Mouse (Mus musculus): Measurements from ENCODE around the gene Rap1b. TPM values are rescaled to one million over a fixed set of nuclear protein-coding genes. Genes with fewer than 3 reads are reported as not detected.

Rap1b gene
- polyA plus RNA-seq, 1 experiment from 2014 or later = 160 TPM

DNA sequence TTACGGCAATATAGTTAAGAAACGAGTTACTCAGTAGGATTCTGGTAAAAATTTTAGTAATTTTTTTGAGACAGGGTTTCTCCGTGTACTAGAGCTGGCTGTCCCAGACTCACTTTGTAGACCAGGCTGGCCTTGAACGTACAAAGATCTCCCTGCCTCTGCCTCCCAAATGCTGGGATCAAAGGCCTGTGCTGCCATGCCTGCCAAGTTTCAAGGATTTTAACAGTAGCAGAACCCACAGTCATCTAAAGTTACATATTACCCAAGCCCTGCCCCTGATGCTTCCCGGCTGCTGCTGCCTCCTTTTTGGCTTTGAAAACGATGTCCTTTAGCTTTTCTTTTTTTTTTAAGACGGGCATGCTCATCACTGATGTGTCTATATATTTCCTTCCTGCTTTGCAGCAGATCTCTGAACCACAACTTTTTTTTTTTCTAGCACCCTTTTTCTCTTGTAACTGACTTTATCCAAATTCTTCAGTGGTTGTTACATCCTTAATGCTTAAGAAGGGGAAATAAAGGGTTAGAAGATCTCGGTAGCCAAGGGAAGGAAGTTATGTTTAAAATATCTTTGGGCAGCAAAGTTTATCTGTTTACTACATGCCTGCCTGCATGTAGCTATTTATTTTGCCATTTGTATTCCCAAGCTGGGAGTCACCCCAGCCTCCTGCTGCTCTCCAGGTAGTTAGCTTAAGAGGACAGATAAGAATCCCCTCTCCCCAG lies 10.3 kb upstream of the Rap1b start:
- Histone ChIP-seq H3K4me1 (no peaks in the 10 kb centered on the region), H3K36me3 (no peaks in the 10 kb centered on the region), H3K27ac (no peak overlapping the region), H3K4me3 (no peak overlapping the region), H3K4me2 (no peak overlapping the region), H3K27me3 (no peaks in the 10 kb centered on the region), H3K9me3 (no peaks in the 10 kb centered on the region), H3K9ac (no peak overlapping the region)
- WGBS = 65% methylated on average over 8 of the region's 8 CpGs
- no peak for ATAC-seq (ENCODE audit: insufficient number of reproducible peaks, insufficient read depth, low FRiP score, low TSS enrichment, low read depth)

DNA sequence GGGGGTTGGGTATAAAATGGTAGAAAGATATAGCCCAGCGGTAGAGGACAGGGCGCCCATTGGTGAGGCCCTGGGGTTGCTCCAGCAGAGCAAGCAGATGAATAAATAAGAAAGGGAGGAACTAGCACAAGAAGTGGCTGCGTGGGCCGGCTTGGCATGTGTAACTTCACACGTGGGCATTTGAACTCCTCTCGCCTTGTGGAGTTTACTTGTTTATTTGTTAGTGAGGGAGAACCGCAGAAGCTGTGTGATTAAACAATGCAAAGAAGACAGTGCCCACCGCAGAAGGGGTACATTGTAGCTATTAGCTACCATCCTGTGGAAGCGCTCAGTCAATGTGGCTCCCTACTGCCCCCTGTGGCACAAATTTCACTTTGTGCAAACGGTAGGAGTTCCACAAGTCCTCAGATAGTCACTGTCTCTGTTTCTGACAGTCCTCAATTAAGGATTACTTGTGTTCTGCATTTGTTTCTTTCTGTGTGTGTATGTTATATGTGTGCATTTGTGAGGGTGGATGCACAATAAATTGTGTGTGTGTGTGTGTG lies 6.9 kb upstream of the Rap1b start:
- H3K27me3 ChIP-seq = no peaks in the 10 kb centered on the region
- no peaks in the 10 kb centered on the region for H3K36me3 ChIP-seq
- H3K4me3 ChIP-seq = no peak overlapping the region
- H3K9me3 ChIP-seq = no peaks in the 10 kb centered on the region
- no peak overlapping the region for H3K27ac ChIP-seq
- H3K4me2 ChIP-seq = no peak overlapping the region
- H3K4me1 ChIP-seq = no peaks in the 10 kb centered on the region
- 90% methylated on average over 10 of the region's 10 CpGs for WGBS
- ATAC-seq (ENCODE audit: insufficient number of reproducible peaks, insufficient read depth, low FRiP score, low TSS enrichment, low read depth) = no peak
- H3K9ac ChIP-seq = no peak overlapping the region

DNA sequence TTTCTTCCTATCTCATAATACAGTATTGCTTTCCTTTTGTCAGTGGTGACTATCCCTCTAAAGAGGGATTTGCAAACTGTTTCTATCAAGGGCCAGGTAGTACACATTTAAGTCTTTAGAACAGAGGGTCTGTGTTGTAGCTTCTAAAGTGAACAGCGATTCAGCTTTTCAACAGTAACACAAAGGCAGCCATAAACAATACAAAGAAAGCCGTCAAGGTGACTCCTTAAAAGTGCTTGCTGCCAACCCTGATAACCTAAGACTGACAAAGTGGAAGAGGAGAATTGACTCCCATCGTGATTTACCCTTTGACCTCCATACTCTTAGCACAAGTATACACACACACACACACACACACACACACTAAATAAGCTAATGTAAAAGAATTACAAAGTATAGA lies 3.1 kb upstream of the Rap1b start:
- peaks cover 12% of the 10 kb centered on the region for H3K4me1 ChIP-seq
- H3K36me3 ChIP-seq = no peaks in the 10 kb centered on the region
- no peak overlapping the region for H3K9ac ChIP-seq
- ATAC-seq (ENCODE audit: insufficient number of reproducible peaks, insufficient read depth, low FRiP score, low TSS enrichment, low read depth) = no peak
- 46% methylated on average over 3 of the region's 3 CpGs for WGBS
- no peak overlapping the region for H3K27ac ChIP-seq
- H3K27me3 ChIP-seq = no peaks in the 10 kb centered on the region
- no peak overlapping the region for H3K4me3 ChIP-seq
- no peak overlapping the region for H3K4me2 ChIP-seq
- no peaks in the 10 kb centered on the region for H3K9me3 ChIP-seq

DNA sequence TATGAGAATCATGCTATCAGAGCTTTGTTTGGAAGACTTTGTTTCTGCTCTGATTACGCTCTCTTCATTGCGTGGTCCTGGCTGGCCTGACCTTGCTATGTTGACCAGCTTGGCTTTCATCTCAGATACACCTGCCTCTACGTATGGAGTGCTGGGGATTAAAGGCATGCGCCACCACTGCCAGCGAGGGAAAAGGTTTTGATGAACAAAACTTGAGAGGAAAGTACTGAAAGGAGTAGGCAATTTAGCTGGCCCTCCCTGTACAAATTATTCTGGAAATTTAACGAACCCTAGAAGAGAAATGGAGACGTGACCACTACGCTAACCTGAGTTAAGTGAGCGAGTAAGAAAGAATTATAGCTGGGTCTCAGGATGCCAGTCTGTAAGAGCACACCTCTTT lies 961 bp upstream of the Rap1b start:
- H3K27ac ChIP-seq = peak overlapping the region; percentile 98; the same call in 1 of the 2 replicates
- WGBS = 40% methylated on average over 9 of the region's 9 CpGs
- ATAC-seq (ENCODE audit: insufficient number of reproducible peaks, insufficient read depth, low FRiP score, low TSS enrichment, low read depth) = no peak

DNA sequence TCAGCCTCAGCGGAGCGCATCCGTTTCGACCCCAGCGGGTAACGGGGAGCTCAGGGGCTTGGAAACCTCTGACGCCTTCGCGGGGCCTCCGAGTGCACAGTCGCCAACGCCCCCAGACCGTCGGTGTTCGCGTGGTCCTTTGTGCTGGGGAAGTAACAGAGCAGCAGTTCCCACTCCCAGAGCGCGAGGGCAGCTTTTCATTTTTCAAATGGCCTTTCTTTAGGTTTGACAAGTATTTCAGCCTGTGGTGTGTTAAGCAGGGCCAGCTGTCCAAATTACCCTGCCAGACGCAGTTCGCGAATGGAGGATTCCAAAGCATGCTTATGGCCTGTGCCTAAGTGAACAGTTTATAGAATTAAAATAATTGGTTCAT lies 411 bp upstream of the Rap1b start:
- Histone ChIP-seq H3K9ac (peak overlapping the region; percentile 96), H3K4me1 (peaks cover 18% of the 10 kb centered on the region), H3K9me3 (no peaks in the 10 kb centered on the region), H3K4me2 (peak overlapping the region; percentile 64), H3K36me3 (no peaks in the 10 kb centered on the region), H3K27ac (peak overlapping the region; percentile 98), H3K4me3 (peak overlapping the region; percentile 83), H3K27me3 (no peaks in the 10 kb centered on the region)
- WGBS = under 1% methylated on average over 21 of the region's 21 CpGs
- peak; percentile 83 for ATAC-seq (ENCODE audit: insufficient number of reproducible peaks, insufficient read depth, low FRiP score, low TSS enrichment, low read depth)

More for the DNA sequence above, 961 bp upstream of the Rap1b start:
- Histone ChIP-seq H3K9me3 (no peaks in the 10 kb centered on the region), H3K4me3 (peak overlapping the region; percentile 83), H3K27me3 (no peaks in the 10 kb centered on the region), H3K9ac (peak overlapping the region; percentile 96), H3K36me3 (no peaks in the 10 kb centered on the region), H3K4me2 (peak overlapping the region; percentile 64), H3K4me1 (peaks cover 18% of the 10 kb centered on the region)

DNA sequence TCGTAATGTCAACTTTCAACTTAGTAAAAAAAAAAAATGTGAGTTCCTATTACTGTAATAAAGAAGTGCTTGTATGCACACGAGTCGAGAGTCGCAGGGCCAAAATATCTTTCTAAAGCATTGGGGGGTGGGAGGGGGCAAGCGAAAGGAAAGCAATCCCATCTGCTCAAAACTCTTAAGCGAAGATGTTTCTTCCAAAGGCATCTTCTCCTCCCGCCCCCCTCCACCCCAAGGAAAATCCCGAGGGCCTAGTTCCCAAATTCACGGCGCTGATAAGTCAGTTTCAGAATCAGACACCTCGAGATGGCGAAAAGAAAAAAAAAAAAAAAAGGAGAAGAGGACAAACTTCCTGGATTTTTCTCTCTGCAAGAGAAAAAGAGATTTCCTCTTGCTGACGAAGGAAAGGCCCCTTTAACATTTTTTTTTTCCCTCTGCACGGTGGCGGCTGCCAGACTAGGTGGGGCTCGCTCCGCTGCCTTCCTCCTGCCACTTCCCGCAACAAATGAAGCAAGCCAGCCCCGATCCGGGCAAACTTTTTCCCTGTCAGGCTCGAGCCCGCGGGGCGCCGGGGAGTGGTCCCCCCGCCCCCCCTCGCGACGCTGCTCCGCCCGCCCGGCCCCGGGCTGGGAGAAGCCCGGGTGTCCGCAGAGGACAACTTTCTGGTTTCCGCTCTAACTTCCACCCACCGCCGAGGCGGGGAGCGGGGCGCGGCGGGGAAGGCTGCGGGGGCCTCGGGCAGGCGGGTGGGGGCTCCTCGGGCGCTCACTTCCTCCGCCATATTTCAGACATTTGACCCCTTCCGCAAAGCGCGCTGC lies 846 bp downstream of the Rap1b start:
- Histone ChIP-seq H3K4me1 (peaks cover 18% of the 10 kb centered on the region), H3K4me3 (peak overlapping the region; percentile 83), H3K27me3 (no peaks in the 10 kb centered on the region), H3K27ac (peak overlapping the region; percentile 98), H3K9me3 (no peaks in the 10 kb centered on the region), H3K36me3 (no peaks in the 10 kb centered on the region), H3K9ac (peak overlapping the region; percentile 96), H3K4me2 (peak overlapping the region; percentile 64)
- ATAC-seq (ENCODE audit: insufficient number of reproducible peaks, insufficient read depth, low FRiP score, low TSS enrichment, low read depth) = peak; percentile 35; the same call in 1 of the 2 replicates
- WGBS = 2% methylated on average over 37 of the region's 52 CpGs

DNA sequence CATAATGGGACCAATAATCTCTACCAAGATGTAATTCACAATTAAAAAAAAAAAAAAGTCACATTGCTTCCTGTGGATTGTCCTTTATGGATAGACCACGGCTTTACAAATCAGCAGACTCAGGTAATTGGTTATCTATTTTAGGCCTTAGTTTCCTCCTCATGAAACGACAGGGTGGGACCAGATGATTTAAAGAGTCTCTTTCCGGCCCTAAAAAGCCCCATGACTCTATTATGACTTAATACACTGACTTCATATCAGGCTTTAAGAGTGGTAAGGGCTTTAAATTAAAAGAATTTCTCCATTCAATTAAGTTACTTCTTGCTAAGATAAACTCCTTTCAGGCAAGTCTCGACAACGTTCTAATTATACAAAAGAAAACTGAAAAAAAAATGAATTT lies 1.6 kb downstream of the Rap1b start:
- peak overlapping the region; percentile 83 for H3K4me3 ChIP-seq
- H3K4me2 ChIP-seq = peak overlapping the region; percentile 64
- no peaks in the 10 kb centered on the region for H3K9me3 ChIP-seq
- H3K27ac ChIP-seq = no peak overlapping the region
- no peak for ATAC-seq (ENCODE audit: insufficient number of reproducible peaks, insufficient read depth, low FRiP score, low TSS enrichment, low read depth)
- H3K36me3 ChIP-seq = no peaks in the 10 kb centered on the region
- H3K9ac ChIP-seq = peak overlapping the region; percentile 49; the same call in 1 of the 2 replicates
- no peaks in the 10 kb centered on the region for H3K27me3 ChIP-seq
- H3K4me1 ChIP-seq = peaks cover 18% of the 10 kb centered on the region
- WGBS = 34% methylated on average over 5 of the region's 5 CpGs

DNA sequence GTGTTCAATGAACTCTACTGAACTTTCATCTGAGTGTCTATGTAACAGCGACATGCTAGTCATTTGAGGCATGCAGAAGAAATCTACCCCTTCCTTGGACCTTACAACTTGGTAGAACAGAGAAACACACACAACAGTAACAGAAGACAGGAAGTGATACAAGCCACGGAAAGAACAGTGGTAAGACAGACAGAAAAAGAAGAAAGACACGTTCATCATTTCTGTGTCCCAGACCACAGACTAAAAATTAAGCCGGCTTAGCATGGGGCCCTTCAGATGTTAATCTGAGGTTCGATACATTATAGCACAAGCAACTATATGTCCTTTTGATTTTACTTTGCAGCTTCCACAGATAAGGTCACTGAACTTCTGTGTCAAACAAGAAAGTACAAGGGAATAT lies 2.1 kb downstream of the Rap1b start:
- Histone ChIP-seq H3K4me3 (peak overlapping the region; percentile 83), H3K27me3 (no peaks in the 10 kb centered on the region), H3K9ac (peak overlapping the region; percentile 49; the same call in 1 of the 2 replicates), H3K4me2 (peak overlapping the region; percentile 64), H3K27ac (no peak overlapping the region), H3K4me1 (peaks cover 18% of the 10 kb centered on the region), H3K9me3 (no peaks in the 10 kb centered on the region), H3K36me3 (no peaks in the 10 kb centered on the region)
- ATAC-seq (ENCODE audit: insufficient number of reproducible peaks, insufficient read depth, low FRiP score, low TSS enrichment, low read depth) = no peak
- 57% methylated on average over 5 of the region's 5 CpGs for WGBS

DNA sequence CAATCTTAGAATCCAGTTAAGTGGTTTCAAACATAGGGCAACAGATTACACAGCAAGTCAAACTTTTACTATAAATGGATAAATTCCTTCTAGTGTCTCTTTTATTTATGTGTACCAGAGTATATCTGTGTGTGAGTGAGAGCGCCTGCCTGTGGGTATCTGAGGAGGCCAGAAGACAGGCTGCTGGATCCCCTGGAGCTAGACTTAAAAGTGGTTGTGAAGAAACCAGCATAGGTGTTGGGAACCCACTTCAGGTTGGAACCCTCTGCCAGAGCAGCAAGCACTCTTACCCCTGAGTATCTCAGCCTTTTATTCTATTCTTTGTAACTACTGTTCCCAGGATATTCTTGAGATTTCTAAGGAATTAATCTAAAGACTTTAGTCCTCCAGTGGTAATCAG lies 4.1 kb downstream of the Rap1b start:
- 87% methylated on average over 1 of the region's 1 CpGs for WGBS
- Histone ChIP-seq H3K27me3 (no peaks in the 10 kb centered on the region), H3K36me3 (no peaks in the 10 kb centered on the region), H3K4me1 (peaks cover 18% of the 10 kb centered on the region), H3K4me3 (no peak overlapping the region), H3K27ac (no peak overlapping the region), H3K9ac (no peak overlapping the region), H3K9me3 (no peaks in the 10 kb centered on the region), H3K4me2 (no peak overlapping the region)
- no peak for ATAC-seq (ENCODE audit: insufficient number of reproducible peaks, insufficient read depth, low FRiP score, low TSS enrichment, low read depth)

DNA sequence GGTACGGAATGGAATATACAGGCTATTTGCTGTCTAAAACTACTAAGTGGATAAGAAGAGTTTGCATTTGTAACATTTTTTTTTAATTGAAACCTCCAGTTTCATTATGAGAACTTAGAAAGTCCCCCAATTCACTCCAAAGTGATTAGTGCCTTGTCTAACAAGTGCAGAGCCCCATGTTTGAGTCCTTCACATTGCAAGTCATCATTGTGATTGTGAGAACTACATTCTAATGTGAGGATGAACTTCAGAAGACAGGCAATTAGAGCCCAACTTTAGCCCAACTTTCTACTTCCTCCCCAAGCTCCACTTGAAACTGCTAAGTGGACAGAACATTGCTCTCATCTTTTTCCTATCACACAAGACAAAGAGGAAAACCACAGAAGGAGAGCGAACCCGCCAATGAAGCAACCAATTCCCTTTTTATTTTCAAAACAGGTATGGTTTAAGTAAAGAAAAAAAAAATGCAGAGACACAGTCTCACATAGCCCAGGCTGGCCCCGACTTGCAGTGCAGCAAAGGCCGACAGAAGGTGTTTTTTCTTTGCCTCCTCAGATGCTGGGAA lies 5.3 kb downstream of the Rap1b start:
- Histone ChIP-seq H3K9ac (no peak overlapping the region), H3K27ac (no peak overlapping the region), H3K4me2 (no peak overlapping the region), H3K4me3 (no peak overlapping the region), H3K27me3 (no peaks in the 10 kb centered on the region), H3K4me1 (peaks cover 18% of the 10 kb centered on the region), H3K9me3 (no peaks in the 10 kb centered on the region), H3K36me3 (no peaks in the 10 kb centered on the region)
- no peak for ATAC-seq (ENCODE audit: insufficient number of reproducible peaks, insufficient read depth, low FRiP score, low TSS enrichment, low read depth)
- WGBS = 86% methylated on average over 5 of the region's 5 CpGs

DNA sequence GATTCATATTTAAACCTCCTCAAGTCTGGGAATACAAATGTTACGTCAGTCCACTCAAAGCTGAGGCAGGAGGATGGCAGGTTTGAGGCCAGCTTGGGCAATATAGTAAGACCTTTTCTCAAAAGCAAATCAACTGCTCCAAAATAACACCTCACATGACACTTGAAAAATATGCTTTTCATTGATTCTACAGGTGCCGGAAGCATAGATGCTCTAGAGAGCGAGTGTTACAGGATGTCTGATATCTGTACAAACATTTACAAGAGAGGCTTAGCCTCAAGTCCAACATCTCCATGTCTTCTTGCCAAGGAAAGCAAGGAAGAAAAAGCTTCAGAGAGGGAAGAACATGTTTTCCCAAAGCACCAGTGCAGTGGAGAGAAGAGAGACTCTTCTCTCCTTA lies 6.1 kb downstream of the Rap1b start:
- no peaks in the 10 kb centered on the region for H3K27me3 ChIP-seq
- WGBS = 95% methylated on average over 3 of the region's 3 CpGs

More for the DNA sequence above, 6.1 kb downstream of the Rap1b start:
- H3K9ac ChIP-seq = no peak overlapping the region
- H3K27ac ChIP-seq = no peak overlapping the region
- H3K4me3 ChIP-seq = no peak overlapping the region
- peaks cover 20% of the 10 kb centered on the region for H3K4me1 ChIP-seq
- H3K36me3 ChIP-seq = no peaks in the 10 kb centered on the region
- no peak overlapping the region for H3K4me2 ChIP-seq
- no peak for ATAC-seq (ENCODE audit: insufficient number of reproducible peaks, insufficient read depth, low FRiP score, low TSS enrichment, low read depth)
- H3K9me3 ChIP-seq = no peaks in the 10 kb centered on the region

Measured in embryonic facial prominence, embryonic 13.5 days (tissue).